Mouse (Mus musculus): ENCODE results near the gene Plppr3. TPM values are rescaled to one million over a fixed set of nuclear protein-coding genes. Genes with fewer than 3 reads are reported as not detected.
A peak's percentile ranks its signal among the peaks of the same experiment; 100 is the strongest.

Gene Plppr3
- polyA plus RNA-seq, 2 experiments = 3.0 to 7.0 TPM

GRCm38 (mm10) chr10:79815671-79816494 is 58.6 kb downstream of the Plppr3 start:
- ATAC-seq (ENCODE audit: insufficient read depth) = no peak
- Histone ChIP-seq H3K27me3 (ENCODE audit: control insufficient read depth, insufficient read depth, low read length) (no peaks in the 10 kb centered on the region), H3K4me2 (ENCODE audit: low read depth) (no peak overlapping the region), H3K9me3 (ENCODE audit: control insufficient read depth, low read length) (no peaks in the 10 kb centered on the region), H3K4me3 (ENCODE audit: insufficient read depth in 1 of 2, low read depth in 2 of 2, low read length in 2 of 2) (no peak overlapping the region), H3K36me3 (replicated peaks; ENCODE audit: control insufficient read depth, insufficient read depth, low read depth) (no peaks in the 10 kb centered on the region), H3K27ac (no peak overlapping the region), H3K4me1 (replicated peaks; ENCODE audit: control insufficient read depth in 2 of 2, insufficient read depth in 2 of 2, low read length in 1 of 2) (no peaks in the 10 kb centered on the region), H3K9ac (replicated peaks) (no peak overlapping the region)
- DNase-seq (ENCODE audit: low read depth in 3 of 3, low spot score in 3 of 3) = no peak
- 75% methylated on average over 12 of the region's 12 CpGs for WGBS (ENCODE audit: insufficient replicate concordance)
- TF ChIP-seq CTCF (IDR thresholded peaks at IDR 0.05; ENCODE audit: low read depth) (no peak), EP300 (IDR thresholded peaks at IDR 0.05; ENCODE audit: low read depth) (no peak)

- H3K36me3 ChIP-seq (replicated peaks; ENCODE audit: control insufficient read depth, insufficient read depth, low read depth) = no peaks in the 10 kb centered on the region
- no peaks in the 10 kb centered on the region for H3K27me3 ChIP-seq (ENCODE audit: control insufficient read depth, insufficient read depth, low read length)
- TF ChIP-seq CTCF (IDR thresholded peaks at IDR 0.05; ENCODE audit: low read depth) (no peak), EP300 (IDR thresholded peaks at IDR 0.05; ENCODE audit: low read depth) (no peak)
- ATAC-seq (ENCODE audit: insufficient read depth) (no peak), DNase-seq (ENCODE audit: low read depth in 3 of 3, low spot score in 3 of 3) (no peak)
- H3K4me2 ChIP-seq (ENCODE audit: low read depth) = no peak overlapping the region
- 55% methylated on average over 5 of the region's 5 CpGs for WGBS (ENCODE audit: insufficient replicate concordance)
- no peak overlapping the region for H3K27ac ChIP-seq
- H3K4me3 ChIP-seq (ENCODE audit: insufficient read depth in 1 of 2, low read depth in 2 of 2, low read length in 2 of 2) = no peak overlapping the region
- H3K9ac ChIP-seq (replicated peaks) = no peak overlapping the region
- no peaks in the 10 kb centered on the region for H3K9me3 ChIP-seq (ENCODE audit: control insufficient read depth, low read length)
- H3K4me1 ChIP-seq (replicated peaks; ENCODE audit: control insufficient read depth in 2 of 2, insufficient read depth in 2 of 2, low read length in 1 of 2) = no peaks in the 10 kb centered on the region
Measured at GRCm38 (mm10) chr10:79814271-79814842, 60.1 kb downstream of the Plppr3 start.

GRCm38 (mm10) chr10:79811736-79812637 is 62.4 kb downstream of the Plppr3 start:
- Histone ChIP-seq H3K4me3 (ENCODE audit: insufficient read depth in 1 of 2, low read depth in 2 of 2, low read length in 2 of 2) (no peak overlapping the region), H3K9me3 (ENCODE audit: control insufficient read depth, low read length) (no peaks in the 10 kb centered on the region), H3K9ac (replicated peaks) (no peak overlapping the region), H3K4me1 (replicated peaks; ENCODE audit: control insufficient read depth in 2 of 2, insufficient read depth in 2 of 2, low read length in 1 of 2) (peaks cover 1 to 5% of the 10 kb centered on the region in 2 experiments), H3K27ac (no peak overlapping the region), H3K27me3 (ENCODE audit: control insufficient read depth, insufficient read depth, low read length) (no peaks in the 10 kb centered on the region), H3K36me3 (replicated peaks; ENCODE audit: control insufficient read depth, insufficient read depth, low read depth) (no peaks in the 10 kb centered on the region), H3K4me2 (ENCODE audit: low read depth) (no peak overlapping the region)
- DNase-seq (ENCODE audit: low read depth in 3 of 3, low spot score in 3 of 3) (peak; percentile 31 to 50 (median 35)), ATAC-seq (ENCODE audit: insufficient read depth) (peak; percentile 26; the same call in 1 of the 2 replicates)
- TF ChIP-seq CTCF (IDR thresholded peaks at IDR 0.05; ENCODE audit: low read depth) (peak; percentile 98), EP300 (IDR thresholded peaks at IDR 0.05; ENCODE audit: low read depth) (no peak)
- 24% methylated on average over 15 of the region's 15 CpGs for WGBS (ENCODE audit: insufficient replicate concordance)

Small RNA genes within 50 kb of the gene (microRNA-seq; reads per million reads assigned to microRNA genes)
- gene Mir6910 = not detected

Other genes with a start within 250 kb of the Plppr3 start
Only the 30 nearest of the 34 such genes appear.
- 0.05 and 0.10 TPM in 2 replicates for gene Madcam1, start 210.1 kb downstream of the Plppr3 start, polyA plus RNA-seq (2012; rRNA removed)
- 0.20 and 0.45 TPM in 2 replicates for gene Madcam1, start 210.1 kb downstream of the Plppr3 start, polyA plus RNA-seq (2014; fragmentation: Nextera tagmentation; extraction: Ambion mirVana)
- 14.3 and 18.7 TPM in 2 replicates for gene Tpgs1, start 205.3 kb downstream of the Plppr3 start, polyA plus RNA-seq (2012; rRNA removed)
- gene Tpgs1, start 205.3 kb downstream of the Plppr3 start, polyA plus RNA-seq (2014; fragmentation: Nextera tagmentation; extraction: Ambion mirVana) = 24.5 and 25.7 TPM in 2 replicates
- 106 and 127 TPM in 2 replicates for gene Cdc34, start 192.4 kb downstream of the Plppr3 start, polyA plus RNA-seq (2012; rRNA removed)
- gene Cdc34, start 192.4 kb downstream of the Plppr3 start, polyA plus RNA-seq (2014; fragmentation: Nextera tagmentation; extraction: Ambion mirVana) = 115 and 124 TPM in 2 replicates
- gene Gzmm, start 185.6 kb downstream of the Plppr3 start, polyA plus RNA-seq (2012; rRNA removed) = 0.13 TPM in 2 replicates
- not detected in 2 replicates for gene Gzmm, start 185.6 kb downstream of the Plppr3 start, polyA plus RNA-seq (2014; fragmentation: Nextera tagmentation; extraction: Ambion mirVana)
- 469 and 579 TPM in 2 replicates for gene Bsg, start 170.1 kb downstream of the Plppr3 start, polyA plus RNA-seq (2012; rRNA removed)
- 809 and 828 TPM in 2 replicates for gene Bsg, start 170.1 kb downstream of the Plppr3 start, polyA plus RNA-seq (2014; fragmentation: Nextera tagmentation; extraction: Ambion mirVana)
- 0.09 and 0.17 TPM in 2 replicates for gene Hcn2, start 158.0 kb downstream of the Plppr3 start, polyA plus RNA-seq (2012; rRNA removed)
- not detected in 2 replicates for gene Hcn2, start 158.0 kb downstream of the Plppr3 start, polyA plus RNA-seq (2014; fragmentation: Nextera tagmentation; extraction: Ambion mirVana)
- gene Polrmt, start 128.1 kb downstream of the Plppr3 start, polyA plus RNA-seq (2012; rRNA removed) = 17.4 and 17.9 TPM in 2 replicates
- 10.1 and 13.3 TPM in 2 replicates for gene Polrmt, start 128.1 kb downstream of the Plppr3 start, polyA plus RNA-seq (2014; fragmentation: Nextera tagmentation; extraction: Ambion mirVana)
- gene Fgf22, start 119.6 kb downstream of the Plppr3 start, polyA plus RNA-seq (2012; rRNA removed) = not detected in 2 replicates
- not detected in 2 replicates for gene Fgf22, start 119.6 kb downstream of the Plppr3 start, polyA plus RNA-seq (2014; fragmentation: Nextera tagmentation; extraction: Ambion mirVana)
- 46.4 and 51.3 TPM in 2 replicates for gene Rnf126, start 107.7 kb downstream of the Plppr3 start, polyA plus RNA-seq (2012; rRNA removed)
- 27.7 and 33.7 TPM in 2 replicates for gene Rnf126, start 107.7 kb downstream of the Plppr3 start, polyA plus RNA-seq (2014; fragmentation: Nextera tagmentation; extraction: Ambion mirVana)
- gene Fstl3, start 97.4 kb downstream of the Plppr3 start, polyA plus RNA-seq (2012; rRNA removed) = 0.54 and 0.56 TPM in 2 replicates
- gene Fstl3, start 97.4 kb downstream of the Plppr3 start, polyA plus RNA-seq (2014; fragmentation: Nextera tagmentation; extraction: Ambion mirVana) = 0.18 and 0.23 TPM in 2 replicates
- 1.6 TPM in 2 replicates for gene Prss57, start 83.7 kb downstream of the Plppr3 start, polyA plus RNA-seq (2012; rRNA removed)
- gene Prss57, start 83.7 kb downstream of the Plppr3 start, polyA plus RNA-seq (2014; fragmentation: Nextera tagmentation; extraction: Ambion mirVana) = 3.2 and 4.9 TPM in 2 replicates
- gene Palm, start 81.1 kb downstream of the Plppr3 start, polyA plus RNA-seq (2012; rRNA removed) = 3.4 and 3.5 TPM in 2 replicates
- gene Palm, start 81.1 kb downstream of the Plppr3 start, polyA plus RNA-seq (2014; fragmentation: Nextera tagmentation; extraction: Ambion mirVana) = 4.0 and 4.1 TPM in 2 replicates
- gene Misp, start 53.6 kb downstream of the Plppr3 start, polyA plus RNA-seq (2012; rRNA removed) = 0.13 and 0.18 TPM in 2 replicates
- 0.41 TPM in 1 of 2 replicates, not detected in the other for gene Misp, start 53.6 kb downstream of the Plppr3 start, polyA plus RNA-seq (2014; fragmentation: Nextera tagmentation; extraction: Ambion mirVana)
- gene Ptbp1, start 20.2 kb downstream of the Plppr3 start, polyA plus RNA-seq (2012; rRNA removed) = 118 and 126 TPM in 2 replicates
- 84.5 and 99.8 TPM in 2 replicates for gene Ptbp1, start 20.2 kb downstream of the Plppr3 start, polyA plus RNA-seq (2014; fragmentation: Nextera tagmentation; extraction: Ambion mirVana)
- 133 and 152 TPM in 2 replicates for gene Prtn3, start 158 bp downstream of the Plppr3 start, polyA plus RNA-seq (2012; rRNA removed)
- gene Prtn3, start 158 bp downstream of the Plppr3 start, polyA plus RNA-seq (2014; fragmentation: Nextera tagmentation; extraction: Ambion mirVana) = 86.8 and 132 TPM in 2 replicates
- gene Elane, start 11.6 kb upstream of the Plppr3 start, polyA plus RNA-seq (2012; rRNA removed) = 52.2 and 61.9 TPM in 2 replicates
- gene Elane, start 11.6 kb upstream of the Plppr3 start, polyA plus RNA-seq (2014; fragmentation: Nextera tagmentation; extraction: Ambion mirVana) = 116 and 151 TPM in 2 replicates
- 0.14 and 0.29 TPM in 2 replicates for gene Cfd, start 16.2 kb upstream of the Plppr3 start, polyA plus RNA-seq (2012; rRNA removed)
- gene Cfd, start 16.2 kb upstream of the Plppr3 start, polyA plus RNA-seq (2014; fragmentation: Nextera tagmentation; extraction: Ambion mirVana) = not detected in 2 replicates
- 13.3 and 14.3 TPM in 2 replicates for gene Med16, start 34.3 kb upstream of the Plppr3 start, polyA plus RNA-seq (2012; rRNA removed)
- gene Med16, start 34.3 kb upstream of the Plppr3 start, polyA plus RNA-seq (2014; fragmentation: Nextera tagmentation; extraction: Ambion mirVana) = 10.0 and 12.0 TPM in 2 replicates
- gene Gm26602, start 36.2 kb upstream of the Plppr3 start, polyA plus RNA-seq (2012; rRNA removed) = not detected in 2 replicates
- not detected in 2 replicates for gene Gm26602, start 36.2 kb upstream of the Plppr3 start, polyA plus RNA-seq (2014; fragmentation: Nextera tagmentation; extraction: Ambion mirVana)
- 0.17 and 0.30 TPM in 2 replicates for gene Kiss1r, start 42.3 kb upstream of the Plppr3 start, polyA plus RNA-seq (2012; rRNA removed)
- gene Kiss1r, start 42.3 kb upstream of the Plppr3 start, polyA plus RNA-seq (2014; fragmentation: Nextera tagmentation; extraction: Ambion mirVana) = 0.11 TPM in 1 of 2 replicates, not detected in the other
- 34.7 and 41.4 TPM in 2 replicates for gene R3hdm4, start 46.6 kb upstream of the Plppr3 start, polyA plus RNA-seq (2012; rRNA removed)
- 38.5 and 46.0 TPM in 2 replicates for gene R3hdm4, start 46.6 kb upstream of the Plppr3 start, polyA plus RNA-seq (2014; fragmentation: Nextera tagmentation; extraction: Ambion mirVana)
- gene Arid3a, start 52.4 kb upstream of the Plppr3 start, polyA plus RNA-seq (2012; rRNA removed) = 5.5 and 6.4 TPM in 2 replicates
- 3.4 and 3.9 TPM in 2 replicates for gene Arid3a, start 52.4 kb upstream of the Plppr3 start, polyA plus RNA-seq (2014; fragmentation: Nextera tagmentation; extraction: Ambion mirVana)
- 22.3 and 24.7 TPM in 2 replicates for gene Wdr18, start 85.5 kb upstream of the Plppr3 start, polyA plus RNA-seq (2012; rRNA removed)
- 58.4 TPM in 2 replicates for gene Wdr18, start 85.5 kb upstream of the Plppr3 start, polyA plus RNA-seq (2014; fragmentation: Nextera tagmentation; extraction: Ambion mirVana)
- 0.01 and 0.03 TPM in 2 replicates for gene Grin3b, start 96.1 kb upstream of the Plppr3 start, polyA plus RNA-seq (2012; rRNA removed)
- gene Grin3b, start 96.1 kb upstream of the Plppr3 start, polyA plus RNA-seq (2014; fragmentation: Nextera tagmentation; extraction: Ambion mirVana) = 0.13 TPM in 1 of 2 replicates, not detected in the other
- 59.7 and 79.7 TPM in 2 replicates for gene Tmem259, start 109.7 kb upstream of the Plppr3 start, polyA plus RNA-seq (2012; rRNA removed)
- 5.9 and 8.6 TPM in 2 replicates for gene Tmem259, start 109.7 kb upstream of the Plppr3 start, polyA plus RNA-seq (2014; fragmentation: Nextera tagmentation; extraction: Ambion mirVana)
- 14.3 and 15.8 TPM in 2 replicates for gene Cnn2, start 114.0 kb upstream of the Plppr3 start, polyA plus RNA-seq (2012; rRNA removed)
- 33.8 and 39.7 TPM in 2 replicates for gene Cnn2, start 114.0 kb upstream of the Plppr3 start, polyA plus RNA-seq (2014; fragmentation: Nextera tagmentation; extraction: Ambion mirVana)
- gene Abca7, start 121.9 kb upstream of the Plppr3 start, polyA plus RNA-seq (2012; rRNA removed) = 11.2 and 12.7 TPM in 2 replicates
- gene Abca7, start 121.9 kb upstream of the Plppr3 start, polyA plus RNA-seq (2014; fragmentation: Nextera tagmentation; extraction: Ambion mirVana) = 4.9 and 6.0 TPM in 2 replicates
- 17.5 and 20.9 TPM in 2 replicates for gene Arhgap45, start 142.0 kb upstream of the Plppr3 start, polyA plus RNA-seq (2012; rRNA removed)
- 7.9 and 9.3 TPM in 2 replicates for gene Arhgap45, start 142.0 kb upstream of the Plppr3 start, polyA plus RNA-seq (2014; fragmentation: Nextera tagmentation; extraction: Ambion mirVana)
- 77.0 and 121 TPM in 2 replicates for gene Polr2e, start 165.2 kb upstream of the Plppr3 start, polyA plus RNA-seq (2012; rRNA removed)
- 88.0 and 90.2 TPM in 2 replicates for gene Polr2e, start 165.2 kb upstream of the Plppr3 start, polyA plus RNA-seq (2014; fragmentation: Nextera tagmentation; extraction: Ambion mirVana)
- 274 and 388 TPM in 2 replicates for gene Gpx4, start 172.5 kb upstream of the Plppr3 start, polyA plus RNA-seq (2012; rRNA removed)
- gene Gpx4, start 172.5 kb upstream of the Plppr3 start, polyA plus RNA-seq (2014; fragmentation: Nextera tagmentation; extraction: Ambion mirVana) = 705 and 724 TPM in 2 replicates